8 mouse cellular contexts compared by ENCODE assay signal in the genomic region with DNA sequence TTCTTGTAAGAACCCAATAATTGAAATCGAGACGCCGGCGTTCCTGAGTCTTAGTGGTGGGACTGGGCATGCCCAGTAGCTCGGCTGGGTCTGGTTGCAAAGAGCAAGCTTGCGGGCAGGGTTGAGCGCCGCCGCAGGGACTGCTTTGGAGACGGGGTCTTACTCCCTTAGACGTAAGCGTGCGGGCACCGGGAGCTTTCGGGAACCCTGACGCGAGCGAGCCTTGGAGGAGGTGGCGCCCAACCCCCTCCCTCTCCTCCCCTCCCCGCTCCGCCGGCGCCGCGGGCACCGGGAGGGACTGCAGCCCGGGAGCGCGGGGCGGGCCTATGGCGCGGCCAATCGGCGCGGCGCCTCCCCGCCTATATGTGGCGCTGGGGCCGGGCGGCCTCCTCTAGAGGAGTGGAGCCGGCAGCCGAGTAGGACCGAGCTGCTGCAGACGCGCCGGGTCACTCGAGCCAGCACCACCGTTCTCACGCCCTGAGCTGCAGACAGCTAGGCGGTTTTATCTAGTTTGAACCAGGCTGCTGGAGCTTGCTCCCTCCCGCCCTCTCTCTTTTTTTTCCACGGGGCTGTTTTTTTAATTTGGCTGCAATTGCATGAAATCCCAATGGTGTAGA. TPM values are rescaled to one million over a fixed set of nuclear protein-coding genes. Genes with fewer than 3 reads are reported as not detected.
DNase-seq lines count a peak whose midpoint lies in the region; ATAC-seq and TF ChIP-seq lines count a peak whose summit lies in the region.

No protein-coding gene starts in this region.

- peak; percentile 76 for ATAC-seq in cerebellum, adult (ENCODE audit: insufficient number of reproducible peaks, low FRiP score, low TSS enrichment)
- peak; percentile 95 for ATAC-seq in forebrain, embryonic 13.5 days
- peak; percentile 95 for ATAC-seq in liver, embryonic 16.5 days (ENCODE audit: low read depth)
- ATAC-seq in neural tube, embryonic 12.5 days (ENCODE audit: low FRiP score, low read depth), result peak; percentile 91
- ATAC-seq in stomach, postnatal 0 days (ENCODE audit: low FRiP score, low TSS enrichment), result peak; percentile 95

- WGBS in forebrain, embryonic 13.5 days, result under 1% methylated on average over 50 of the region's 52 CpGs
- WGBS in liver, embryonic 16.5 days (ENCODE audit: insufficient replicate concordance), result under 1% methylated on average over 51 of the region's 52 CpGs
- under 1% methylated on average over 52 of the region's 52 CpGs for WGBS in neural tube, embryonic 12.5 days
- under 1% methylated on average over 31 of the region's 52 CpGs for WGBS in stomach, postnatal 0 days

- peak; percentile 88 for TF ChIP-seq EP300 in stomach, postnatal 0 days (optimal IDR thresholded peaks at IDR 0.05)

- H3K4me1 ChIP-seq in forebrain, embryonic 13.5 days, result peaks cover 31% of the 10 kb centered on the region
- H3K4me1 ChIP-seq in liver, embryonic 16.5 days (ENCODE audit: control insufficient read depth, low read depth, low read length), result peaks cover 19% of the 10 kb centered on the region
- peaks cover 28% of the 10 kb centered on the region for H3K4me1 ChIP-seq in neural tube, embryonic 12.5 days
- H3K4me1 ChIP-seq in stomach, postnatal 0 days (replicated peaks; ENCODE audit: control insufficient read depth, insufficient read depth), result no peaks in the 10 kb centered on the region; the same call in 1 of the 2 replicates

- no peaks in the 10 kb centered on the region for H3K9me3 ChIP-seq in forebrain, embryonic 13.5 days (replicated peaks)
- H3K9me3 ChIP-seq in liver, embryonic 16.5 days (replicated peaks; ENCODE audit: control insufficient read depth, low read length), result no peaks in the 10 kb centered on the region
- H3K9me3 ChIP-seq in neural tube, embryonic 12.5 days, result no peaks in the 10 kb centered on the region
- no peaks in the 10 kb centered on the region for H3K9me3 ChIP-seq in stomach, postnatal 0 days (ENCODE audit: control insufficient read depth, low read length)

- intact Hi-C loops in heart, postnatal 10 days (cut with DNase I), result loop anchor here (1.0 to 5.0 kb wide), 4 partner anchors 115 to 448 kb away; no protein-coding TSS in a partner anchor

- H3K4me3 ChIP-seq in forebrain, embryonic 13.5 days, result peak overlapping the region; percentile 72
- peak overlapping the region; percentile 92 for H3K4me3 ChIP-seq in liver, embryonic 16.5 days (ENCODE audit: low read depth, low read length)
- peak overlapping the region; percentile 73 for H3K4me3 ChIP-seq in neural tube, embryonic 12.5 days
- peak overlapping the region; percentile 75 for H3K4me3 ChIP-seq in stomach, postnatal 0 days (ENCODE audit: low read depth, low read length)

- H3K27me3 ChIP-seq in forebrain, embryonic 13.5 days, result no peaks in the 10 kb centered on the region
- no peaks in the 10 kb centered on the region for H3K27me3 ChIP-seq in liver, embryonic 16.5 days (ENCODE audit: control insufficient read depth, insufficient read depth, low read depth, low read length)
- no peaks in the 10 kb centered on the region for H3K27me3 ChIP-seq in neural tube, embryonic 12.5 days (replicated peaks)
- no peaks in the 10 kb centered on the region for H3K27me3 ChIP-seq in stomach, postnatal 0 days (ENCODE audit: control insufficient read depth, insufficient read depth, low read length)

- H3K27ac ChIP-seq in forebrain, embryonic 13.5 days, result peak overlapping the region; percentile 100
- peak overlapping the region; percentile 91 for H3K27ac ChIP-seq in liver, embryonic 16.5 days (ENCODE audit: low read length)
- peak overlapping the region; percentile 100 for H3K27ac ChIP-seq in neural tube, embryonic 12.5 days
- H3K27ac ChIP-seq in stomach, postnatal 0 days (replicated peaks), result peak overlapping the region; percentile 100

- peak; percentile 29; the same call in 1 of the 2 replicates for TF ChIP-seq CTCF in stomach, postnatal 0 days (IDR thresholded peaks at IDR 0.05; ENCODE audit: low read depth)

- DNase-seq in ES-CJ7 (ENCODE audit: low read depth, low spot score), result peak; percentile 92
- DNase-seq in heart, postnatal 10 days, result peak; percentile 95 to 97
- DNase-seq in kidney, postnatal 4 days, result peak; percentile 96 to 97
- peak; percentile 96 for DNase-seq in stomach, postnatal 0 days (ENCODE audit: low spot score)

- peaks cover 27% of the 10 kb centered on the region for H3K36me3 ChIP-seq in forebrain, embryonic 13.5 days (ENCODE audit: poor library complexity, severe bottlenecking)
- H3K36me3 ChIP-seq in liver, embryonic 16.5 days (ENCODE audit: control insufficient read depth, insufficient read depth), result peaks cover 20% of the 10 kb centered on the region
- H3K36me3 ChIP-seq in neural tube, embryonic 12.5 days, result peaks cover 21% of the 10 kb centered on the region
- peaks cover 6% of the 10 kb centered on the region; the same call in 1 of the 2 replicates for H3K36me3 ChIP-seq in stomach, postnatal 0 days (ENCODE audit: control insufficient read depth, insufficient read depth, low read length)

- peak overlapping the region; percentile 93 for H3K4me2 ChIP-seq in forebrain, embryonic 13.5 days
- peak overlapping the region; percentile 90 for H3K4me2 ChIP-seq in liver, embryonic 16.5 days (ENCODE audit: low read depth, low read length)
- H3K4me2 ChIP-seq in neural tube, embryonic 12.5 days (replicated peaks), result peak overlapping the region; percentile 94
- peak overlapping the region; percentile 82 for H3K4me2 ChIP-seq in stomach, postnatal 0 days (replicated peaks; ENCODE audit: low read depth)

- peak overlapping the region; percentile 99 for H3K9ac ChIP-seq in forebrain, embryonic 13.5 days
- H3K9ac ChIP-seq in liver, embryonic 16.5 days (ENCODE audit: low read depth, low read length), result peak overlapping the region; percentile 92
- H3K9ac ChIP-seq in neural tube, embryonic 12.5 days, result peak overlapping the region; percentile 98
- H3K9ac ChIP-seq in stomach, postnatal 0 days (ENCODE audit: low read length), result peak overlapping the region; percentile 85

RNA-seq across cellular contexts. Expression of a gene that starts 52.5 kb away (rescaled TPM):
- 75.8 and 76.8 TPM in 2 replicates for polyA plus RNA-seq in forebrain, embryonic 13.5 days (2015; fragmentation: Nextera tagmentation; extraction: Ambion mirVana)
- 1 to 10 TPM in 1 of 2 experiments, under 1 TPM in 1; 0.37 to 1.8 TPM for total RNA-seq in heart, postnatal 10 days (2021)
- 0.61 and 0.79 TPM in 2 replicates for polyA plus RNA-seq in liver, embryonic 16.5 days (2015; fragmentation: Nextera tagmentation; extraction: Ambion mirVana)
- polyA plus RNA-seq in neural tube, embryonic 12.5 days (2016; fragmentation: Nextera tagmentation; extraction: Ambion mirVana), result 69.9 and 73.5 TPM in 2 replicates
- 7.4 and 8.0 TPM in 2 replicates for polyA plus RNA-seq in stomach, postnatal 0 days (2015; fragmentation: Nextera tagmentation; extraction: Ambion mirVana)

Comparison
In these comparisons a context has a peak if more than half of its experiments do, and no peak if none do; other contexts are left out.
1. Peak in every context shown above with its lines: DNase-seq, ATAC-seq, H3K4me3 ChIP-seq and H3K27ac ChIP-seq.